Mouse (Mus musculus) retina, postnatal 7 days (tissue): ENCODE results near the gene Parvb.

Experiments
- DNase-seq: peaks from one replicate; pipeline ENCODE4 v3.0.0-alpha.2; 2012; ENCODE audit warnings: low read depth, low spot score

The Parvb gene

GRCm38 (mm10) chr15:84217969-84218782 is 13.7 kb upstream of the Parvb start:
- no peak for DNase-seq

DNA sequence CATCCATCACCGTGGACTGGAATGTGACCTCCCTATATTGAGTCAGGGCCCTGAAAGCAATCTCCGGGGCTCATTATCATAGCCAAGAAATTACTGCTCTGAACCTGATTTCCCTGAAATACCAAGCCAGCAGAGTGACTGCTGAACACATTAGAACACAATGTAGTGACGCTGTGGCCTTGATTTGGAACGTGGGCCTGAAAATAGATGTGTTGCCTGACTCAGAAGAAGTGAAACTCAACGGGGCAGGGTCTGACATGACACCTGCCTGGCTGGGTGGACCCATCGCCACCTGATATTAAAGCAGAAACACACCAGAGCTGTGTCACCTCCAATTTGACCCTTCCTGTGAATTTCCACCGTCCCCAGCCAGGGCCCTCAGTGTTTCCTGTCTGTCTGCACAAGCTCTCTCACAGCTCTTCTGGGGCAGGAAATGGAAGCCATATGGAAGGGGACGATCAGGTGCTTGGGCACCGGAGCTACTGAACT is 13.0 kb upstream of the Parvb start:
- no peak for DNase-seq

GRCm38 (mm10) chr15:84221539-84221938 is 10.3 kb upstream of the Parvb start:
- DNase-seq, result no peak

GRCm38 (mm10) chr15:84223423-84223822 is 8.4 kb upstream of the Parvb start:
- DNase-seq, result no peak

DNA sequence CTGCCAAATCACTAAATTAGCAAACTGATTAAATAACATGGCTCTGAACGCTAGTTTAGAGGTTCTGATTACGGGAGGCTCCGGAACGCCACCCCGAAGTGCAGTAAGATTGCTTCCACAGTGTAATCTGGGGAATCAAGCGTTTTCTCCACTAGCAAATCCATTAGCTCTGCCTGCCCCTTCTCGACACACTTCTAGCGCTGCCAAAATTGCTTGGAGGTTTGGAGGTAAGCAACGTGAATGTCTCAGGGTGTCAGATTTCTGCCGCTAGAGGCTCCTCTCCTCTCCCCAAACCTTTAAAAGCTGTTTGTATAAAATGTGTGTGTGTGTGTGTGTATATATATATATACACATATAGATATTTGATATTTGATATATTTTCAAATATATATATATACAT is 7.1 kb upstream of the Parvb start:
- DNase-seq, result no peak

DNA sequence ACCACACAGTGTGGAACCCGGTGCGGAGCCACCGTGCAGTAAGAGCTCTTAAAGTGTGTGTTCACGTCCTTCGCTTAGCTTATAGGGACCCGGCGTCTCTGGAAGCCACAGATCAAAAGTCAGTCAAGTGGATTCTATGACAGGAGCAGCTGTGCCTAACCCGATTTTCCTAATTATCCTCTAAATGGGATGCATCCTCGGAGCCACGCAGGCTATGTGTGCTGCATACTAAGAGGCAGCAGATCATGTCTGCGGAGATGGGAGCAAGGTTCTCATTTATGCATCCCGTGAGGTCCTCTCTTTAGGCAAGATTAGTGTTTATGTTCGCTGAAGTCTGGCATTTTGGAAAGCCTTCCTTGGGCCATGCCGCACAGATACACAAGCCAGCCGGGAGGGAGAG is 4.9 kb upstream of the Parvb start:
- DNase-seq, result no peak

DNA sequence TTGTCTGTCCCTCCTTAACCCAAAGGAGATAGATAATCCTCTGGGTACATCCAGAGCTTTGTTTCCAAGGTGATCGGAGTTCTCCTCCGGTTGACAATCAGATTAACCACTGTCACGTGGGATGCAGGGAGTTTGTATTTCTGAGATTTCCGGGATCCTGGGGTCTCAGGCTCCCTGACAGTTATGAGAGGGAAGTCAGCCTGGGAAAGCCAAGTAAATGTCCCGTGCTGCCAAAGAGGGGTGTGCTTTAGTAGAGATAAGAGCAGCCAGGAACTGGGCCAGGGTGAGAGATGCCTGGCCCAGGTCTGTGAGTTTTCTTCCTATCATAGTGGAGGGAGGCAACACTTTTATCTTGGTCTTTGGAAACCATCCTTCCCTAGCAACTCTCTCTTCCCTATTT is 1.2 kb upstream of the Parvb start:
- DNase-seq, result no peak

DNA sequence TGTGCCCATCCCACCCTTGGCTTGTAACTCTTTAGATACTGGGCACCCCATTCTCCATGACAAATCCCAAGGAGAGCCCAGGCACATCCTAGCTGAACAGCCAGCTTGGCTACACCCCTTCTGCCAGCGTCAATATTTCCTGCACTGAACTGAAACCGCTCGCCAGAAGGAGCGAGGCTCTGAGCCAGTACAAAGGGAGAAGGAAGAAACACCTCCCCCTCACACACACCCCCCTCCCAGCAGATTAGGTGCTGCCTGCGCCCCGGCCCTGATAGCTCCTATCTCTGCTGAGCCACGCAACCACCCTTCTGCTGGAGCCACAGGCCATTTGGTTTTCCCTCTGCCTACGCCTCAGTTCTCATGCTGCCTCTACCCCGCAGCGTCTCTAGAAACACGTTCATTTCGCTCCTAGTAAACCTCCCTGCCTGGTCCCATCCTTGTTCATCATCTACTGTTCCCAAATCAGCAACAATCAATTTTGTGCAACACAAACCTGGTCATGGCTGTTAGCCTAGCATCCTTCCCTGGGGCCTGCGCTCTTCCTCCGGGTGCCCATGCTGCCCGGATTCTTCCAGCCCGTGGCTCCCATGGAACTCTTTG is 630 bp upstream of the Parvb start:
- no peak for DNase-seq

- no peak for DNase-seq
Observed at GRCm38 (mm10) chr15:84232609-84233008, 766 bp downstream of the Parvb start.

DNA sequence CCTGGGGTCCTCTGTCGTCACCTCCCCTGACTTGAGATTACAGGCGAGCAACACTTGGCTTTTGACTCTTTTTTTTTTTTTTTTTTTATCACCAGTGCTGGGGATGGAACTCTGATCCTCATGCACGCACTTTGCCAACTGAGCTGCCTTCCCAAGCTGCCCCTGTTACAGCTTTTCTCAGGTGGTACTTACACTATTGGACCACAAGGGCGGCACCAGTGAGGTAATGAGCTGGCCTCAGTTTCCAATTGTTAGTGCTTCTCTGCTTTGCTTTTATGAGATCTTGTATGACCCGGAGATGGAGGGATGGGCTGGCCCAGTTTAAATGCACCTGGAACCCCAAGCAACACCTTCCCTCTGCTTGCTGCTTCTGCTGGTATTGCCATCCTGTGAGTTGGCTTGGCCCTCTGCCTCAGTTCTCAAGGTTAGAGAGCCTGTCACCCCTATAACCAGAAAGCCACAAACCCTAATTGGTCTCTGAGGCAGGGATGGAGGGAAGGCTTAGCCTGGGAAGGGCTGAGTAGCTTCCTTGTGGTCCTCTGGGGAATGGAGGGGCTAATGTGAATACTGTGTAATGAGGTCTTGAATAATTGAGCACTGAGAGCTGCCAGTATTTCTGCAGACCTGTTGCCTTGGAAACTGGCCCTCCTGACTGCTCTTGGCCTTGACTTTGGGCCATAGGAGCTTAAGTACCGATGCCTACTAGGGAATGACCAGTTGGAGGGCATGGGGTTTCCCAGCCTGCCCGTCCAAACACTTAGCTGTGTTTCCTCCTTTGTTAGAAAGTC is 3.1 kb downstream of the Parvb start:
- DNase-seq, result no peak

DNA sequence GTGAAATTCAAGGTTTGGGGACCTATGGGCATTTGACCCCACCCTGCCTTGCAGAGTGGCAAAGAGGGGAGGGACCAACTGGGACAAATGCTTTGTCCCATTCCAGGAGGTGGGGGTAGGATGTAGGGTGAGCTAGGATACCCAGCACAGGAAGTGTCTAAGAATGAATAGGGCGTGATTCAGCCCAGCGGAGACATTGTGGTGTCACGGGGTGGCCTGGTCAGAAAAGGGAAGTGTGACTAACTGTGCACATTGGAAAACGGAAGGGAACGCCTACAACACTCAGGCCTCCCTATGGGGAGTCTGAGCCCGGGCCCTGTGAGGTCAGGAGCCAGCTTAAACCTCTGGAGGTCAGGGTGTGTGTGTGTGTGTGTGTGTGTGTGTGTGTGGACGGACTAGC is 3.8 kb downstream of the Parvb start:
- DNase-seq, result no peak

DNA sequence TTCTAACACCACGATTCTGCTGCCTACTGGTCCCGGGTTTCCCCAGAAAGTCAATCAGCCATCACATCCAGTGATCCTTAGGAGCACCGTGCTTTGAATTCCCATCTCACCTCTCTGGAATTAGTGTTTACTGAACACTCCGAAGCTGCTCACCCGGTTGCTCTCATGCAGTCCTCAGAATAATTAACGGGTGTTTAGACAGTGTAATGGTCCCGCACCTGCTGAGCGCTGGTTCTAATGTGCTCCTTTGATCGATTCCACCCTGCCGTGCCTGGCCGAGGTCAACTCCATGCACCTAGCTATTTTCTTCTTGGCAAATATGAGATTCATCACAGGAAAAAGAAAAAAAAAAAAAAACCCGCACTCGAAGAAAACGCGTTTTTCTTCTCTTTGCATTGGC is 6.7 kb downstream of the Parvb start:
- DNase-seq, result no peak

GRCm38 (mm10) chr15:84238991-84239401 is 7.2 kb downstream of the Parvb start:
- DNase-seq, result no peak

DNA sequence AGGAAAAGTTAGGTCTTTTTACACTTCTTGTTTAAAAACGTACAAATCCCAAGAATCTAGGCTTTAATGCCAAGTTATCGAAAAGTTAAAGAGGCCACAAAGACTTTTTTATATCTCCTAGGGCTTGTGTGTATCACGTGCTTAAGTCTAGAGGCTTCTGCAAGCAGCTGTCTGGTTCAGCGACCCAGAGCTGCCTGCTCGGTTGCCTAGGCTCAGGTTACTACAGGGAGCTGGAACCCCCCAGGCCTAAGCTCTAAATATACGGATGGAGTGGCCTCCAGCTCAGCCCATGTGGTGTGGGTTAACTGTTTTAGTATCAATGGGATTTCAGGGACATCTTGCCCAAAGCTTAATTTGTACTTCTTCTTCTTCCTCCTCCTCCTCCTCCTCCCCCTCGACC is 9.7 kb downstream of the Parvb start:
- no peak for DNase-seq

DNA sequence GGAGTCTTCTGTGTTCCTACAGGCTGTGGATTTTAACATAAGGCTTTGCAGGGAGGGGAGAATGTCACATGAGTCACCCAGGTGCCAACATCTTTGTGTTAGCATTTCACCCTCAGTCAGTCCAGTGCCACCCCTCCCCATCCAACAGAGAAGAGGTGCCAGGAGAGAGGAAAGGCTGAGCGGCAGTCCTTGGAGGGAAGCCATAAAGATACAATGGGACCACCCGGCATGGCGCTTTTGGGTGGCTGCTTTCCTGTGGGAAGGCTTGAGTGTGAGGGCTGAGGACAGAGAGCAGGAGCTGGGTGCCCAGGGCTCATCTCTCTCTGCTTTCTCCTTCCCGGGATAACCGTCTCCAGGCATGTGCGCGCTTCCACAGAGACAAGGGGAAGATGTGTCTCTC is 13.3 kb downstream of the Parvb start:
- no peak for DNase-seq

- no peak for DNase-seq
Observed at GRCm38 (mm10) chr15:84246195-84246594, 14.4 kb downstream of the Parvb start.

GRCm38 (mm10) chr15:84247309-84247708 is 15.5 kb downstream of the Parvb start:
- DNase-seq, result no peak

DNA sequence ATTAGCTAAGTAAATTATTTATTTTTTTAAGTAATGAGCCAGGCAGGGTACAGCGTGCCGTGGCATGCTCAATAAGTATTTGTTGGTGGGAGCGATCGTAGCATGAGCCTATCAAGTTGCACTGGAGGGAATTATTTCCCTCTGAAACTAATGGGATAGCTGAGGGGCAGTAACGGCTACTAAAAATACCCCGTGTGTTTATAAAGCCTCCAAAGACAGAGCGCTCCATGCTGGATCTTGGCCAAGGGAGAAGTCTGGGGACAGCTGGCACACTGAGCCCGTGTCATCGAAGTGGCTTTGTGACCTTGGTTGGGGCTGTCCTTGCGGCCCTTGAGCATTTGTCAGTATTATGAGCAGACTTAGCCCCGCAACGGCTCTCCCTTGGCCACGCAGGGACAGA is 19.4 kb downstream of the Parvb start:
- peak; percentile 55 for DNase-seq

GRCm38 (mm10) chr15:84252645-84253044 is 20.8 kb downstream of the Parvb start:
- no peak for DNase-seq

DNA sequence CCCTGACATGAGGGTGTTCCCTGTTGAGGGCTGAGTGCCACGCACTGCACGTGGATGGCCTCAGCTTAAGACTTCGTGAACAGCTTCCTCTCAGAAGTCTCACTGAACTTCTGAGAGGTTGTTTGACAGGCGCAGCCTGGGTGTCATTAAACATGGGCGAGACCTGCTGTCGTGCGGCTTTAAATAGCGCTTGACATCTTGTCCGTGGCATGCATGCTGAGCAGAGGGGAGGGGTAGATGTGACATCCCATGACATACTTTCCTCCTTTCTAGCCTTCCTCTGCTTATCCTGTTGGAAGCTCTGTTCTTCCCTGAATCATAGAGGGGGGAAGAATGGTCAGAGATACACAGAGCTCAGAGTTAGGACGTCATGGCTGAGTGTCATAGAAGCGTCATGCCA is 21.9 kb downstream of the Parvb start:
- no peak for DNase-seq

DNA sequence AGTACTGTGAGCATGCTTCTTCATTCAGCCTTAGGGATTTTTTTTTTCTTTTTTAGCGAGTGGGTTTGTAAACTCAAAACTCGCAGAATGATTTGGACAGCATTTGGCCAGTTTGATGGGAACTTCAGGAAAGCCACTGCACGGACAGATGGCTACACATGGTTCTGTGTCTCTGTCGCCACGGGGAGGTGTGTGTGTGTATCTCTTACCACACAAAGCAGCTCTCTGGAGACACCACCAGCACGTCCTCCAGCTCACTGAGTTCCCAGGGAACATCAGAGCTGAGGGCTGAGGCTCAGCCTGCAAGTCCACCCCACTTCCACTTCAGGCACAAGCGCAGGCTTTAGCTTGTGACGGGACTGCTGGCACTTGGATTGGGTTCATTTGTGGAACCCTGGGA is 22.5 kb downstream of the Parvb start:
- no peak for DNase-seq

DNA sequence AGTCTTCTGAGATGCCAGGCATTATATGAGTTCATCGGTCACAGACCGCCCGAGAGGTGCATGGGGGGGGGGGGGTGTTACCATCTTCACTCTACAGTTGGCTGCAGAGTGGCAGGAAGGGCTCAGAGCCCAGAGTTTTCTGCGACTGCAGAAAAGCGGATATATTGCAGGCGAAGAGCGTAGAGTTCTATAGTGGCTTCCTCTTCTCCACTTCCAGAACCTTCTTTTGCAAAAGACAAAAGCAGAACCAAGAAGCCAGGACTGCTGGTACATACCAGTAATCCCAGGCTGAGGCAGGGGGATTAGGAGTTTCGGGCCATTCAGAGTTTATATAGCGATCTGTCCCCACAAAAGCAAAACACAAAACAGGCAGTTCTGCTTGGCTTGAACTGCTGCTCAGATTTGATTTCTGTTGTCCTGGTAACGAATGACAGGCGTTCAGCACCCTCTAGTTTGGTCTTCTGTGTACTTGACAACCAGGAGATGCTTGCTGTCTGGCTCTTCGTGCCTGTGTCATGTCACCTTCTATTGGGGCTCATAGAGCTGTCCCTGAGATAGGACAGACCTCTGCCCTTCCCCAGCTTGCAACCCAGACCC is 24.5 kb downstream of the Parvb start:
- no peak for DNase-seq
